Mouse (Mus musculus) CH12.LX (cell line): ENCODE results near the gene Impg1.

Experiments used
- CTCF ChIP-seq, 2 experiments: IDR thresholded peaks in 1 of 2; conservative IDR thresholded peaks in 1 of 2; 2 replicates each; pipeline ENCODE4 v1.5.1; 2011 to 2012; ENCODE audit warnings: low read depth in 2 of 2, low read length in 2 of 2, improper control_type of control experiment in 1 of 2, inconsistent platforms in 1 of 2, mild to moderate bottlenecking in 1 of 2, moderate library complexity in 1 of 2
- EP300 ChIP-seq: IDR thresholded peaks from 2 replicates; pipeline ENCODE4 v1.6.1; 2011; ENCODE audit warnings: low read length, improper control_type of control experiment
- ETS1 ChIP-seq: conservative IDR thresholded peaks from 2 replicates; pipeline ENCODE4 v1.6.1; 2012; ENCODE audit warnings: low read depth, mild to moderate bottlenecking, inconsistent platforms, low read length, improper control_type of control experiment, moderate library complexity
- GABPA ChIP-seq: IDR thresholded peaks from 2 replicates; pipeline ENCODE4 v1.6.1; 2012; ENCODE audit warnings: low read depth, low read length, improper control_type of control experiment, inconsistent platforms; ENCODE audit not compliant: insufficient replicate concordance
- POLR2A ChIP-seq: IDR thresholded peaks from 2 replicates; pipeline ENCODE4 v1.6.1; 2011; ENCODE audit warnings: low read depth, mild to moderate bottlenecking, improper control_type of control experiment, low read length
- SIN3A ChIP-seq: IDR thresholded peaks from 2 replicates; pipeline ENCODE4 v1.6.1; 2012; ENCODE audit warnings: low read length, improper control_type of control experiment, inconsistent platforms
- USF1 ChIP-seq: IDR thresholded peaks from 2 replicates; pipeline ENCODE4 v1.6.1; 2014; ENCODE audit warnings: low read depth, mild to moderate bottlenecking, inconsistent platforms, low read length, improper control_type of control experiment
- ZC3H11A ChIP-seq: IDR thresholded peaks from 2 replicates; pipeline ENCODE4 v1.6.1; 2012; ENCODE audit warnings: low read depth, mild to moderate bottlenecking, inconsistent platforms, low read length, improper control_type of control experiment

DNA sequence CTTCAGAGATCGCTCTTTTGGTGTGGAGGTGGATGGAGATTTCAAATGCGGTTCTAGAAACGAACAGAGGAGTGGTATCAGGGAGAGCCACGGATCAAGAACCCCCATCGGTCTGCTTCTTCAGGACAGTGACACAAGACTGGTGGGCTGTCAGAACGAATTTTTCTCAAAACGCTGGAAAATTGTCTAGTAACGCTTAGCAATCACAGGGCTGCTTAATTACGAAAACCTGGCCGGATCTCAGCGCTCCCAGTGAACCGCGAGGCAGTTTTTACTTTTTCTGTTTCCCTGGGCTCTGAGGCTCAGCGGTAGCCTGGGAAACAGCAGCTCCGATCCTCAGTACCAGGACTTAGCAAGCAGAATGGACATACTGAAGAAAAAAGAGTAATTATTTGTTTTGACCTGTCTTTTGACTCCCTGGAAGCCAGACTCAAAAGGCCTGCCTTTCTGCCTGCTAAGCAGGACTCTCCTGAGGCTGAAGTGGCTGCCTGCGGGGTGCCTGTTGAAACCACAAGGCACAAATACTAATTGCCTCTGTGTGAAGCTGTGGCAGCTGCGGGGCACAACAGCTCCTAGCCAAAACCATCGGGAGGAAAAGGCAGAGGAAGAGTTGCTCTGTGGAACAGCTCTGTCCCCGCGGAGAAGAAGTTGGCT is 113.5 kb downstream of the Impg1 start:
- no peak for TF ChIP-seq USF1
- no peak for TF ChIP-seq CTCF (conservative IDR thresholded peaks at IDR 0.05 in 1 of 2, IDR thresholded peaks at IDR 0.05 in 1 of 2; ENCODE audit: low read depth in 2 of 2, low read length in 2 of 2)
- no peak for TF ChIP-seq ZC3H11A
- no peak for TF ChIP-seq POLR2A
- no peak for TF ChIP-seq GABPA
- TF ChIP-seq EP300: no peak
- TF ChIP-seq ETS1: no peak
- no peak for TF ChIP-seq SIN3A
